Mouse (Mus musculus) c-Kit-positive CD71-positive TER-119-positive erythroid progenitor cells, embryonic 14.5 days (primary cell): Measurements from ENCODE around the gene Abcc2.

Source experiments
- DNase-seq: peaks from one replicate; pipeline ENCODE4 v3.0.0-alpha.2; 2013; ENCODE audit warnings: low spot score

Abcc2 gene

GRCm38 (mm10) chr19:43852837-43853545, 71.0 kb downstream of the Abcc2 start:
- DNase-seq = no peak

- no peak for DNase-seq
Observed at GRCm38 (mm10) chr19:43857347-43857746, 75.4 kb downstream of the Abcc2 start.

- no peak for DNase-seq
Observed at GRCm38 (mm10) chr19:43870418-43870817, 88.4 kb downstream of the Abcc2 start.

- DNase-seq = no peak
Observed at GRCm38 (mm10) chr19:43874351-43874750, 92.4 kb downstream of the Abcc2 start.

GRCm38 (mm10) chr19:43875996-43876395, 94.0 kb downstream of the Abcc2 start:
- DNase-seq = no peak

GRCm38 (mm10) chr19:43877364-43877763, 95.4 kb downstream of the Abcc2 start:
- DNase-seq = no peak

GRCm38 (mm10) chr19:43878111-43879092, 96.4 kb downstream of the Abcc2 start:
- DNase-seq = no peak

GRCm38 (mm10) chr19:43879401-43880212, 97.6 kb downstream of the Abcc2 start:
- no peak for DNase-seq

GRCm38 (mm10) chr19:43880420-43880819, 98.4 kb downstream of the Abcc2 start:
- DNase-seq = no peak

- DNase-seq = no peak
Observed at GRCm38 (mm10) chr19:43881615-43882014, 99.6 kb downstream of the Abcc2 start.

- DNase-seq = no peak
Observed at GRCm38 (mm10) chr19:43882895-43883573, 101.0 kb downstream of the Abcc2 start.

- no peak for DNase-seq
Observed at GRCm38 (mm10) chr19:43884668-43885498, 102.9 kb downstream of the Abcc2 start.

- DNase-seq = no peak
Observed at GRCm38 (mm10) chr19:43886371-43887099, 104.5 kb downstream of the Abcc2 start.

- no peak for DNase-seq
Observed at GRCm38 (mm10) chr19:43887242-43887641, 105.2 kb downstream of the Abcc2 start.

- DNase-seq = no peak
Observed at GRCm38 (mm10) chr19:43887725-43888124, 105.7 kb downstream of the Abcc2 start.
